Mouse (Mus musculus) lung, embryonic 16.5 days (tissue): ENCODE results near the gene Setd6. TPM values are rescaled to one million over a fixed set of nuclear protein-coding genes. Genes with fewer than 3 reads are reported as not detected.

Experiments used
- ATAC-seq: fragments of 200-750 bp; cut with Nextera tagmentation; 2 replicates; pipeline ENCODE4 v1.8.0; 2017; ENCODE audit warnings: low read depth, mild to moderate bottlenecking, moderate library complexity
- H3K27ac ChIP-seq: fragments of 300-500 bp; sonication (generic); 2 replicates; pipeline ENCODE4 v1.5.1; 2014; ENCODE audit warnings: mild to moderate bottlenecking, control low read depth, low read length
- H3K27me3 ChIP-seq: fragments of 300-500 bp; sonication (generic); 2 replicates; pipeline ENCODE4 v1.6.1; 2014; ENCODE audit warnings: low read depth, low read length, mixed read lengths; ENCODE audit not compliant: control insufficient read depth, insufficient read depth
- H3K36me3 ChIP-seq: fragments of 300-500 bp; sonication (generic); 2 replicates; pipeline ENCODE4 v1.6.1; 2014; ENCODE audit warnings: low read length; ENCODE audit not compliant: control insufficient read depth, insufficient read depth
- H3K4me1 ChIP-seq: fragments of 300-500 bp; sonication (generic); replicated peaks from 2 replicates; pipeline ENCODE4 v1.6.1; 2014; ENCODE audit warnings: low read length, mixed read lengths; ENCODE audit not compliant: control insufficient read depth, insufficient read depth
- H3K4me2 ChIP-seq: fragments of 300-500 bp; sonication (generic); 2 replicates; pipeline ENCODE4 v1.6.1; 2014; ENCODE audit warnings: low read depth, low read length, control low read depth
- H3K4me3 ChIP-seq: fragments of 300-500 bp; sonication (generic); 2 replicates; pipeline ENCODE4 v1.5.1; 2014; ENCODE audit warnings: mild to moderate bottlenecking, low read length, control low read depth
- H3K9ac ChIP-seq: fragments of 300-500 bp; sonication (generic); 2 replicates; pipeline ENCODE4 v1.6.1; 2014; ENCODE audit warnings: low read length, control low read depth
- H3K9me3 ChIP-seq: fragments of 300-500 bp; sonication (generic); 2 replicates; pipeline ENCODE4 v1.6.1; 2016; ENCODE audit warnings: low read length; ENCODE audit not compliant: control insufficient read depth
- WGBS: fragments of 180-500 bp; shearing (Covaris S2); extraction: QIAGEN DNeasy Blood & Tissue Kit; methylation state at CpG from one replicate; pipeline ENCODE4 v1.1.7; 2014; 5-methylcytosine and 5-hydroxymethylcytosine counted together
- polyA plus RNA-seq: library from polyadenylated mRNA; unstranded; fragments of >200 nt; fragmentation: Nextera tagmentation; extraction: Ambion mirVana; gene quantifications from 2 replicates; pipeline ENCODE4 v1.2.1, GENCODE M21; 2015

Gene Setd6
- polyA plus RNA-seq, 1 experiment from 2014 or later = 14.3 TPM

GRCm38 (mm10) chr8:95716546-95717335 lies 1.1 kb downstream of the Setd6 start:
- peak overlapping the region; percentile 70 for H3K4me2 ChIP-seq
- H3K4me3 ChIP-seq = peak overlapping the region; percentile 88
- H3K27ac ChIP-seq = no peak overlapping the region
- peaks cover 12% of the 10 kb centered on the region for H3K4me1 ChIP-seq
- peak overlapping the region; percentile 81 for H3K9ac ChIP-seq
- ATAC-seq = 0 out of 2 replicates have a peak, but pooled peaks have one; percentile 0
- H3K36me3 ChIP-seq = peaks cover 26% of the 10 kb centered on the region
- no peaks in the 10 kb centered on the region for H3K9me3 ChIP-seq
- WGBS = 16% methylated on average over 21 of the region's 21 CpGs
- H3K27me3 ChIP-seq = no peaks in the 10 kb centered on the region

DNA sequence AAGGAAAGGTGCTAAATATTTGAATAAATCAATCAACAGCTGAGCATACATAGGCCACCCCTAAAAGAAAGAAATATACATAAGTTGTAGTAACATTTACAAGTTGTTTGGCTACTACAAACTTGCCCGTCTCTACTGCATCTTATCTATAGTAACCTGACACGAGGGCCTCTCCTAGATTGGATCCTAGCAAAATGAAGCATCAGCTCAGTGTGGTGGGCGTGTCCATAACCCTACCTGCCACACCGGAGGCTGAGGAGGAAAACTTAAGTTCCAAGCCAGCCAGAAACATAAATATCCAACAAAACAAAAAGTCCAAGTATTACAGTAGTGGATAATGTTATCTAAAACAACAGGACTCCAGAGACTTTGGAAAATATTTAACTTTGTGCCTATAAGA lies 11.9 kb downstream of the Setd6 start:
- Histone ChIP-seq H3K9ac (no peak overlapping the region), H3K4me2 (no peak overlapping the region), H3K27ac (no peak overlapping the region), H3K9me3 (no peaks in the 10 kb centered on the region), H3K4me3 (no peak overlapping the region), H3K27me3 (no peaks in the 10 kb centered on the region), H3K4me1 (no peaks in the 10 kb centered on the region), H3K36me3 (peaks cover 67% of the 10 kb centered on the region)
- 66% methylated on average over 4 of the region's 4 CpGs for WGBS
- ATAC-seq = no peak

- 71% methylated on average over 7 of the region's 7 CpGs for WGBS
These were observed 22.9 kb downstream of the Setd6 start for GRCm38 (mm10) chr8:95738596-95738995.

GRCm38 (mm10) chr8:95741732-95742131 lies 26.1 kb downstream of the Setd6 start:
- Histone ChIP-seq H3K4me2 (no peak overlapping the region), H3K27ac (no peak overlapping the region), H3K4me1 (no peaks in the 10 kb centered on the region), H3K4me3 (no peak overlapping the region), H3K36me3 (peaks cover 57% of the 10 kb centered on the region), H3K9ac (no peak overlapping the region), H3K27me3 (no peaks in the 10 kb centered on the region), H3K9me3 (no peaks in the 10 kb centered on the region)
- 90% methylated on average over 7 of the region's 7 CpGs for WGBS
- ATAC-seq = no peak

More at GRCm38 (mm10) chr8:95738596-95738995, 22.9 kb downstream of the Setd6 start:
- Histone ChIP-seq H3K27me3 (no peaks in the 10 kb centered on the region), H3K4me1 (no peaks in the 10 kb centered on the region), H3K4me2 (no peak overlapping the region), H3K4me3 (no peak overlapping the region), H3K9ac (no peak overlapping the region), H3K9me3 (no peaks in the 10 kb centered on the region), H3K27ac (no peak overlapping the region), H3K36me3 (peaks cover 54% of the 10 kb centered on the region)
- ATAC-seq = no peak

- no peaks in the 10 kb centered on the region for H3K9me3 ChIP-seq
- ATAC-seq = no peak
- H3K4me2 ChIP-seq = no peak overlapping the region
- WGBS = 94% methylated on average over 4 of the region's 4 CpGs
- no peaks in the 10 kb centered on the region for H3K4me1 ChIP-seq
- H3K36me3 ChIP-seq = peaks cover 61% of the 10 kb centered on the region
- no peak overlapping the region for H3K27ac ChIP-seq
- H3K27me3 ChIP-seq = no peaks in the 10 kb centered on the region
- no peak overlapping the region for H3K4me3 ChIP-seq
- H3K9ac ChIP-seq = no peak overlapping the region
These were observed 32.3 kb downstream of the Setd6 start for GRCm38 (mm10) chr8:95748028-95748427.

DNA sequence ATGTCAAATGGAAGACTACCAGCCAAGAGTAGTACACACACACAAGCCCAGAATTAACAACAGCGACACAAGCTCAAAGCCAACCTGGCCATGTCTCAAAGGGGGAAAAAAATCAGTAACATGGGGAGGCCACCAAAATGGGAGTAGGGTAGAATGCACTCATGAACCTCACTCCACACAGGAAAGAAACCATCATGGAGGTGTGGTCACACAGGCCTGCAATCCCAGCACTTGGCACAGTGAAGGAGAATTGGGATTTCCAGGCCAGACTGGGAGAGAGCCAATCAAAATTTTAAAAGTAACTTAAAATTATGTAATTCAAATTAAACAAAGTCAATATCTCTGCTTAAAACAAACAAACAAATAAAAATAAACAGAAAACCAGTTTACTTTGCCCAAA lies 36.2 kb downstream of the Setd6 start:
- Histone ChIP-seq H3K4me1 (no peaks in the 10 kb centered on the region), H3K27me3 (no peaks in the 10 kb centered on the region), H3K27ac (no peak overlapping the region), H3K36me3 (peaks cover 51% of the 10 kb centered on the region), H3K4me2 (no peak overlapping the region), H3K4me3 (no peak overlapping the region), H3K9me3 (no peaks in the 10 kb centered on the region), H3K9ac (no peak overlapping the region)
- ATAC-seq = no peak
- 96% methylated on average over 1 of the region's 1 CpGs for WGBS

- H3K27me3 ChIP-seq = no peaks in the 10 kb centered on the region
- no peak overlapping the region for H3K9ac ChIP-seq
- no peak overlapping the region for H3K27ac ChIP-seq
- H3K9me3 ChIP-seq = no peaks in the 10 kb centered on the region
- H3K4me2 ChIP-seq = no peak overlapping the region
- WGBS = 28% methylated on average over 6 of the region's 6 CpGs
- H3K4me1 ChIP-seq = no peaks in the 10 kb centered on the region
- peaks cover 52% of the 10 kb centered on the region for H3K36me3 ChIP-seq
- ATAC-seq = no peak
- no peak overlapping the region for H3K4me3 ChIP-seq
These were observed 44.6 kb downstream of the Setd6 start for GRCm38 (mm10) chr8:95760323-95760722.

- ATAC-seq = no peak
- Histone ChIP-seq H3K36me3 (peaks cover 67% of the 10 kb centered on the region), H3K9ac (no peak overlapping the region), H3K27ac (no peak overlapping the region), H3K4me2 (no peak overlapping the region), H3K4me3 (no peak overlapping the region), H3K27me3 (no peaks in the 10 kb centered on the region), H3K4me1 (no peaks in the 10 kb centered on the region), H3K9me3 (no peaks in the 10 kb centered on the region)
- 86% methylated on average over 1 of the region's 1 CpGs for whole genome bisulfite sequencing
These were observed 48.5 kb downstream of the Setd6 start for GRCm38 (mm10) chr8:95764133-95764532.
